Mouse (Mus musculus) kidney, embryonic 15.5 days (tissue): ENCODE data around the gene Rmdn2. TPM values are rescaled to one million over a fixed set of nuclear protein-coding genes. Genes with fewer than 3 reads are reported as not detected.

Source experiments
- ATAC-seq: fragments of 200-750 bp; cut with Nextera tagmentation; replicated peaks from 2 replicates; pipeline ENCODE4 v1.8.0; 2017; ENCODE audit warnings: moderate TSS enrichment; ENCODE audit not compliant: low FRiP score
- H3K27ac ChIP-seq: fragments of 300-500 bp; sonication (generic); 2 replicates; pipeline ENCODE4 v1.5.1; 2015; ENCODE audit warnings: mild to moderate bottlenecking, inconsistent platforms
- H3K27me3 ChIP-seq: fragments of 300-500 bp; sonication (generic); 2 replicates; pipeline ENCODE4 v1.6.1; 2015; ENCODE audit warnings: inconsistent platforms
- H3K36me3 ChIP-seq: fragments of 300-500 bp; sonication (generic); 2 replicates; pipeline ENCODE4 v1.6.1; 2015; ENCODE audit warnings: inconsistent platforms
- H3K4me1 ChIP-seq: fragments of 300-500 bp; sonication (generic); 2 replicates; pipeline ENCODE4 v1.6.1; 2015; ENCODE audit warnings: inconsistent platforms
- H3K4me2 ChIP-seq: fragments of 300-500 bp; sonication (generic); 2 replicates; pipeline ENCODE4 v1.6.1; 2015; ENCODE audit warnings: moderate library complexity, mild to moderate bottlenecking, inconsistent platforms
- H3K4me3 ChIP-seq: fragments of 300-500 bp; sonication (generic); replicated peaks from 2 replicates; pipeline ENCODE4 v1.5.1; 2015; ENCODE audit warnings: mild to moderate bottlenecking, inconsistent platforms
- H3K9ac ChIP-seq: fragments of 300-500 bp; sonication (generic); 2 replicates; pipeline ENCODE4 v1.6.1; 2015; ENCODE audit warnings: mild to moderate bottlenecking, inconsistent platforms
- H3K9me3 ChIP-seq: fragments of 300-500 bp; sonication (generic); replicated peaks from 2 replicates; pipeline ENCODE4 v1.6.1; 2016; ENCODE audit warnings: inconsistent platforms
- WGBS: fragments of 180-500 bp; shearing (Covaris S2); methylation state at CpG from one replicate; pipeline ENCODE4 v1.1.7; 2015; ENCODE audit warnings: mixed read lengths; 5-methylcytosine and 5-hydroxymethylcytosine counted together
- polyA plus RNA-seq: library from polyadenylated mRNA; unstranded; fragments of >200 nt; fragmentation: Nextera tagmentation; extraction: Ambion mirVana; gene quantifications from 2 replicates; pipeline ENCODE4 v1.2.1, GENCODE M21; 2015

Gene Rmdn2
- polyA plus RNA-seq, 1 experiment from 2014 or later, result 15.5 TPM

GRCm38 (mm10) chr17:79661848-79662247 is 50.2 kb downstream of the Rmdn2 start:
- no peaks in the 10 kb centered on the region for H3K27me3 ChIP-seq
- no peak overlapping the region for H3K27ac ChIP-seq
- H3K9ac ChIP-seq, result no peak overlapping the region
- ATAC-seq, result no peak
- H3K9me3 ChIP-seq, result no peaks in the 10 kb centered on the region
- H3K36me3 ChIP-seq, result no peaks in the 10 kb centered on the region
- 74% methylated on average over 9 of the region's 9 CpGs for WGBS
- H3K4me2 ChIP-seq, result no peak overlapping the region
- H3K4me3 ChIP-seq, result no peak overlapping the region
- peaks cover 11% of the 10 kb centered on the region for H3K4me1 ChIP-seq

GRCm38 (mm10) chr17:79663393-79664105 is 51.9 kb downstream of the Rmdn2 start:
- H3K4me1 ChIP-seq, result peaks cover 10% of the 10 kb centered on the region
- no peak overlapping the region for H3K27ac ChIP-seq
- H3K4me3 ChIP-seq, result no peak overlapping the region
- H3K27me3 ChIP-seq, result no peaks in the 10 kb centered on the region
- H3K4me2 ChIP-seq, result no peak overlapping the region
- no peak; the same call in 1 of the 2 replicates for ATAC-seq
- no peaks in the 10 kb centered on the region for H3K36me3 ChIP-seq
- no peak overlapping the region for H3K9ac ChIP-seq
- H3K9me3 ChIP-seq, result no peaks in the 10 kb centered on the region
- WGBS, result 22% methylated on average over 3 of the region's 3 CpGs

- Histone ChIP-seq H3K36me3 (no peaks in the 10 kb centered on the region), H3K4me1 (peaks cover 7% of the 10 kb centered on the region; the same call in 1 of the 2 replicates), H3K27me3 (no peaks in the 10 kb centered on the region), H3K4me2 (no peak overlapping the region), H3K9ac (no peak overlapping the region), H3K4me3 (no peak overlapping the region), H3K27ac (no peak overlapping the region), H3K9me3 (no peaks in the 10 kb centered on the region)
- ATAC-seq, result no peak
- WGBS, result 78% methylated on average over 2 of the region's 2 CpGs
These were observed 52.4 kb downstream of the Rmdn2 start for GRCm38 (mm10) chr17:79664106-79664417.

DNA sequence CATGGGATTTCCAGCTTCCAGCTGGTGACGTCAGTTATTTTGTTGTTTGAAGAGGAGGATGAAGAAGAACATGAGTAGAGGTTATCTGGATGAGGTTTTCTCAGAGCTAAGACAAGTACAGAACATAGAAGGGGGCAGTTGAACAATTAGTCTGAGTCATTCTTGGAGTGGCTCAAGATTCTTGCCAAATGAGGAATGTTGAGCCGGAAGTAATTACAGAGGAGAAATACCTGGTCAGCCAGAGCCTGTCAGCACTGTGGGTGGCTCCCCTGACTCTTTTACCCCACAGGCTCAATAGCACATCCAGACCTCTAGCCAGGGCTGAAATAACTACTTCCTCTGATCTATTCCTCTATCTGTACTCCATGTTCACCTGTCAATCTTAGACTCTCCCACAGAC is 59.2 kb downstream of the Rmdn2 start:
- Histone ChIP-seq H3K36me3 (no peaks in the 10 kb centered on the region), H3K27me3 (no peaks in the 10 kb centered on the region), H3K9ac (no peak overlapping the region), H3K9me3 (no peaks in the 10 kb centered on the region), H3K4me1 (peaks cover 7% of the 10 kb centered on the region; the same call in 1 of the 2 replicates), H3K4me2 (no peak overlapping the region), H3K4me3 (no peak overlapping the region), H3K27ac (no peak overlapping the region)
- 67% methylated on average over 2 of the region's 2 CpGs for WGBS
- no peak for ATAC-seq

- Histone ChIP-seq H3K9me3 (no peaks in the 10 kb centered on the region), H3K4me2 (no peak overlapping the region), H3K4me3 (no peak overlapping the region), H3K27me3 (no peaks in the 10 kb centered on the region), H3K4me1 (no peaks in the 10 kb centered on the region), H3K36me3 (no peaks in the 10 kb centered on the region), H3K27ac (no peak overlapping the region), H3K9ac (no peak overlapping the region)
- ATAC-seq, result no peak
- WGBS, result 78% methylated on average over 4 of the region's 4 CpGs
These were observed 83.4 kb downstream of the Rmdn2 start for GRCm38 (mm10) chr17:79695106-79695505.

- no peaks in the 10 kb centered on the region for H3K9me3 ChIP-seq
- H3K27ac ChIP-seq, result no peak overlapping the region
- no peak overlapping the region for H3K4me2 ChIP-seq
- no peak overlapping the region for H3K4me3 ChIP-seq
- H3K4me1 ChIP-seq, result no peaks in the 10 kb centered on the region
- no peaks in the 10 kb centered on the region for H3K36me3 ChIP-seq
- WGBS, result 90% methylated on average over 6 of the region's 6 CpGs
- ATAC-seq, result no peak
- H3K9ac ChIP-seq, result no peak overlapping the region
- H3K27me3 ChIP-seq, result no peaks in the 10 kb centered on the region
These were observed 83.9 kb downstream of the Rmdn2 start for GRCm38 (mm10) chr17:79695541-79695940.

- H3K9me3 ChIP-seq, result no peaks in the 10 kb centered on the region
- no peak overlapping the region for H3K9ac ChIP-seq
- H3K27ac ChIP-seq, result no peak overlapping the region
- H3K4me2 ChIP-seq, result no peak overlapping the region
- 45% methylated on average over 1 of the region's 1 CpGs for WGBS
- 0 out of 2 replicates have a peak, but pooled peaks have one; percentile 49 for ATAC-seq
- no peaks in the 10 kb centered on the region for H3K27me3 ChIP-seq
- H3K36me3 ChIP-seq, result no peaks in the 10 kb centered on the region
- H3K4me3 ChIP-seq, result no peak overlapping the region
- peaks cover 3% of the 10 kb centered on the region; the same call in 1 of the 2 replicates for H3K4me1 ChIP-seq
These were observed 87.5 kb downstream of the Rmdn2 start for GRCm38 (mm10) chr17:79699197-79699596.

GRCm38 (mm10) chr17:79700871-79701270 is 89.2 kb downstream of the Rmdn2 start:
- Histone ChIP-seq H3K4me1 (peaks cover 3% of the 10 kb centered on the region; the same call in 1 of the 2 replicates), H3K4me2 (no peak overlapping the region), H3K27me3 (no peaks in the 10 kb centered on the region), H3K9me3 (no peaks in the 10 kb centered on the region), H3K9ac (no peak overlapping the region), H3K4me3 (no peak overlapping the region), H3K36me3 (no peaks in the 10 kb centered on the region), H3K27ac (no peak overlapping the region)
- WGBS, result 73% methylated on average over 5 of the region's 5 CpGs
- ATAC-seq, result no peak

DNA sequence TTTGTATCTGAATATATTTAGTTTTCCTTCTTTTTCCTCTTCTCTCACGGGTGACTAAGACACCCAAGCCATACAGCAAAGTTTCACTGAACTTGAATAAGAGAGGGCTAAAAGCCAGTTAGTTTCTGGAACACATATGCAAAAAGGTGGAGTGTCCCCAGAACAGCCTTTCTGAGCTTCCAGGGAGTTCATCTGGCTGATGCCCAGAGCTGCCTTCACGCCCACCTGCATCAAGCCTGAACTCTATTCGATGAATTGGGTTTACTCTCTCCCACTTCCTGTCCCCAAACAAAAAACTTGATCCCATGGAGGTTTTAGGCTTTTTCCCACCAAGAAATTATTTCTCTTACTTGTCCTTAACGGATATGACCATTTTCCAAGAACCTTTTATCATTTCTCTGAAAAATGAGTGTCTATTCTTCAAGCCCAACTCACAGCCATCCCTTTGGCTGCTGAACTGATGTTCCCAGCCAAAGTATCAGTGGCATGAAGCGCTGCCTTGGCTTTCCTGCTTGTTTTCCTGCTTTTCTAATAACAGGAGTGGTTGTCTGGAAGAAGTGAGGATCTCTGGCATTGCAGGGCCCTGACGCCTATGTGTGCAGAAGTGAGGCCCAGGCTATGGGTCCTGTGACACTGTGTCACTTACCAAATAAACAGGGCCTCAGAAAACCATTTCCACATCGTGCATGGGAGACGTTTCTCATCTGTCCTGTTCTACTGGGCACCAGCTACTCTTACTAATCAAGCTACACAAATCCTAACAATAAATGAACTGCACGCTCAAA is 94.2 kb downstream of the Rmdn2 start:
- Histone ChIP-seq H3K4me2 (no peak overlapping the region), H3K4me1 (peaks cover 18% of the 10 kb centered on the region), H3K9ac (no peak overlapping the region), H3K27me3 (peaks cover 11% of the 10 kb centered on the region; the same call in 1 of the 2 replicates), H3K36me3 (no peaks in the 10 kb centered on the region), H3K27ac (no peak overlapping the region), H3K9me3 (no peaks in the 10 kb centered on the region), H3K4me3 (no peak overlapping the region)
- 70% methylated on average over 9 of the region's 9 CpGs for WGBS
- ATAC-seq, result no peak

DNA sequence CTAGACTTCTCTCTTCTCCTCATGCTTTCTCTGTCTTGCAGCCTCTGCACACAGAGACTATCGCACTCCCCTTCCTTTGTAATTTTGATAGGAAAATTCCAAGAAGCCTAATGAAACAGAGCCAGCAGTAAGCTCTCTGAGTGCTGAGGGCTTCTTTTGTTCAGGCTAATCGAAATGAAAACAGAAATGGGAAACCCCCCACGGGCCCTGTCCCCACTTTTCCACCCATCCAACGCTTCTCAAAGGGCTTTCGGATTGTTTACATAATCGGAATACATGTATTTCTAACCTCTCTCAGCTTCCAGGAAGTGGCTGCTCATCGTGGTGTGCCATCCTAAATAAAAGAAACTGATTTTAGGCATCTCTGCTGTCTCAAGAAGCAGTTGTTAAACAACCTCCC is 96.5 kb downstream of the Rmdn2 start:
- Histone ChIP-seq H3K27ac (no peak overlapping the region), H3K9me3 (no peaks in the 10 kb centered on the region), H3K27me3 (peaks cover 28% of the 10 kb centered on the region), H3K9ac (no peak overlapping the region), H3K4me2 (no peak overlapping the region), H3K4me1 (peaks cover 21% of the 10 kb centered on the region), H3K4me3 (no peak overlapping the region), H3K36me3 (no peaks in the 10 kb centered on the region)
- ATAC-seq, result no peak
- WGBS, result 24% methylated on average over 7 of the region's 7 CpGs

DNA sequence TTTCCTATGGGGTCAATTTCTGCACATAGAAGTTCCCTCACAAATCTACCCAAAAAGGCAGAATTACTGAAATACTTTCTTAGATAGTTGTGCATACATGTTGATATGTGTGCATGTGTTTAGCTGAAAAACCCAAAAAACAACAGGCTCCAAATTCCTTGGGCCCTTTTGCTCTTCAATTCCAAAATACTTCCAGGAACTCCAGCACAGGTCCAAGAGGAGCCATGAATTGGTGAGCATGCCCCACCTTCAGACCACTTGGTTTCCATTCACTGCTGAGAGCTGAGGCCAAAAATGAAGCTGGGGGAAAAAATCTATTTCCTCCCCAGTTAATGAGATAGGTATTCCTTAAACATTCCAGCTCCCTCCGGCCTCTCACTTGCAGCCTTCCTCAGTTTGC is 98.1 kb downstream of the Rmdn2 start:
- Histone ChIP-seq H3K4me1 (peaks cover 37% of the 10 kb centered on the region), H3K4me3 (no peak overlapping the region), H3K9ac (no peak overlapping the region), H3K9me3 (no peaks in the 10 kb centered on the region), H3K27me3 (peaks cover 43% of the 10 kb centered on the region), H3K27ac (no peak overlapping the region), H3K4me2 (0 out of 2 replicates have a peak overlapping the region, but pooled peaks have one; percentile 27), H3K36me3 (no peaks in the 10 kb centered on the region)
- no peak for ATAC-seq
- 49% methylated on average over 1 of the region's 1 CpGs for WGBS

DNA sequence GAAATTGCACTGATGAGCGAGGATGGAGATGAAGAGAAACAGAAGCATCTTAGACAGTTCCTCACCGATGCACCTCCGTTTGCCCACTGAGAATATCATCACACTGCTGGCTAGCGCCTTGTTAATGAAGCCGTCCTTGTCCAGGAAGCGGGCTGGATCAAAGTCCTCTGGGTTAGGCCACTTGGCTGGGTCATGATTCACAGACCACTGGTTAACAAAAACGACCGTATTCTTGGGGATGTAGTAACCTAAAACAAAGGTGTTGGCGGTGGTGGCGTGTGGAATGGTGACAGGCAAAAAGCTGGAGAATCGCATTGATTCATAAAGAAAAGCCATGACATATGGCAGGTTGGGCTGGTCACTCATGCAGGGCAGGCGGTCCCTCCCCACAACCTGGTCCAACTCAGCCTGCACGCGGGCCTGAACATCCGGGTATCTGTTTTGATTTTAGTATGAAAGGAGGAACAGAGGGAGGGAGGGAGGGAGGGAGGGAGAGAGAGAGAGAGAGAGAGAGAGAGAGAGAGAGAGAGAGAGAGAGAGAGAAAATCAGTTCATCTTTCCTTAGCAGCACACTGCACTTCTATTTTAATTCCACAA is 98.7 kb downstream of the Rmdn2 start:
- Histone ChIP-seq H3K4me2 (peak overlapping the region; percentile 27; the same call in 1 of the 2 replicates), H3K27me3 (peaks cover 48% of the 10 kb centered on the region), H3K9me3 (no peaks in the 10 kb centered on the region), H3K36me3 (no peaks in the 10 kb centered on the region), H3K9ac (no peak overlapping the region), H3K4me1 (peaks cover 43% of the 10 kb centered on the region), H3K4me3 (no peak overlapping the region), H3K27ac (no peak overlapping the region)
- WGBS, result 15% methylated on average over 15 of the region's 15 CpGs
- ATAC-seq, result no peak
